Mouse (Mus musculus) liver, embryonic 14.5 days (tissue): ENCODE results near the gene Efemp1.

Experiments used
- CTCF ChIP-seq: IDR thresholded peaks from 2 replicates; pipeline ENCODE4 v1.5.1; 2016; ENCODE audit warnings: antibody characterized with exemption, low read depth, control low read depth
- EP300 ChIP-seq: IDR thresholded peaks from 2 replicates; pipeline ENCODE4 v1.6.1; 2016; ENCODE audit warnings: antibody characterized with exemption, low read depth

DNA sequence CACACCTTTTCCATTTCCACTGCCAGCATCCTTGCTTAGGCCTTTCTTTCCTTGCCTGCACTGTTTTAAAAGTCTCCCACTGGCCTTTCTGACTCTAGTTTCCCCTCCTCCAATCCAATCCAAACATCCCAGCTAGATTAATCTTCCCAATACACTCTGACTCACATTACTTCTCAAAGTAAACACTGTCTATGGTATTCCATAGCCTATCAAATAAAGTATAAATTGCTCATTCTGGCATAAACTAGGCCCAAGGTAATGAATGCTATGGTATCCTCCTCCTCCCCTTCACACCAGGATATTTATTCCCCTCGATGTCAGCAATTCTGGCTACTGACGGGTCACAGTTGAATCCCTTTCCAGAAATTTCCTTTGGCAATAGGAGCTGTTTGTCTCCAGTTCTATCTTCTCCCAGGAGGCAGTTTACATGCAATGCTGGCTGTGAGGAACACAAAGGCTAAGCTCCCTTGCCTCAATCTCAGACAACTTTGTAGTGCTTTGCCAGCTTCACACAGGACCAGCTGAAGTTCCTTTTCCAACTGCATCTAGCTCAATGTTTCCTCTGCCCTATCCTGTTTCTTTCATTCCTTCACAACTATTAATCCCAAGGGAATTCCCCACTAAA is 98.7 kb downstream of the Efemp1 start:
- TF ChIP-seq CTCF (no peak), EP300 (no peak)
